Comparison of ENCODE assay signal across 8 mouse cellular contexts in genomic region chr10:111422057-111422456, GRCm38 (mm10). TPM values are rescaled to one million over a fixed set of nuclear protein-coding genes. Genes with fewer than 3 reads are reported as not detected.
A peak's percentile ranks its signal among the peaks of the same experiment; 100 is the strongest.
DNase-seq lines count a peak whose midpoint lies in the region; ATAC-seq lines count a peak whose summit lies in the region.

No protein-coding gene starts in this region.

- H3K4me2 ChIP-seq in neural tube, embryonic 15.5 days, result peak overlapping the region; percentile 3; the same call in 1 of the 2 replicates

- H3K4me3 ChIP-seq in heart, embryonic 10.5 days, result peak overlapping the region; percentile 44
- no peak overlapping the region for H3K4me3 ChIP-seq in neural tube, embryonic 15.5 days (replicated peaks)

- H3K9ac ChIP-seq in neural tube, embryonic 15.5 days (replicated peaks), result no peak overlapping the region

- ATAC-seq in neural tube, embryonic 15.5 days (ENCODE audit: low FRiP score), result no peak

- intact Hi-C loops in left cerebral cortex, postnatal 25 days (cut with DNase I), result loop anchor here (2.0 to 5.0 kb wide), 2 partner anchors 31 to 40 kb away; no protein-coding TSS in a partner anchor

- H3K4me1 ChIP-seq in heart, embryonic 10.5 days, result peaks cover 43% of the 10 kb centered on the region
- H3K4me1 ChIP-seq in neural tube, embryonic 15.5 days, result peaks cover 22% of the 10 kb centered on the region

- 14% methylated on average over 6 of the region's 6 CpGs for WGBS in heart, embryonic 10.5 days
- 7% methylated on average over 6 of the region's 6 CpGs for WGBS in neural tube, embryonic 15.5 days

- H3K9me3 ChIP-seq in heart, embryonic 10.5 days, result no peaks in the 10 kb centered on the region
- no peaks in the 10 kb centered on the region for H3K9me3 ChIP-seq in neural tube, embryonic 15.5 days (replicated peaks)

- H3K27ac ChIP-seq in heart, embryonic 10.5 days, result peak overlapping the region; percentile 75
- no peak overlapping the region for H3K27ac ChIP-seq in neural tube, embryonic 15.5 days (replicated peaks)

- no peak for DNase-seq in heart, embryonic 10.5 days (ENCODE audit: low spot score)
- no peak for DNase-seq in heart, adult 18-20 months
- DNase-seq in embryo, embryonic 9.5 days (ENCODE audit: extremely low spot score), result peak; percentile 42
- peak; percentile 24 for DNase-seq in liver
- DNase-seq in layer of hippocampus, adult 8-10 months (ENCODE audit: low spot score in 2 of 2), result no peak
- no peak for DNase-seq in left cerebral cortex, postnatal 25 days (ENCODE audit: low spot score in 2 of 2)
- no peak for DNase-seq in kidney, adult 18-20 months

- H3K27me3 ChIP-seq in heart, embryonic 10.5 days (ENCODE audit: insufficient read depth, poor library complexity, severe bottlenecking), result no peaks in the 10 kb centered on the region
- H3K27me3 ChIP-seq in neural tube, embryonic 15.5 days (replicated peaks), result no peaks in the 10 kb centered on the region

- no peaks in the 10 kb centered on the region for H3K36me3 ChIP-seq in heart, embryonic 10.5 days
- no peaks in the 10 kb centered on the region for H3K36me3 ChIP-seq in neural tube, embryonic 15.5 days

RNA-seq across cellular contexts. Expression of gene Nap1l1, which starts 51.0 kb away (rescaled TPM):
- 190 and 243 TPM in 2 replicates for polyA plus RNA-seq in heart, embryonic 10.5 days (2016; fragmentation: Nextera tagmentation; extraction: Ambion mirVana)
- total RNA-seq in heart, adult 18-20 months (2021), result 10 to 100 TPM; 66.8 to 72.3 TPM
- polyA plus RNA-seq in neural tube, embryonic 15.5 days (2015; fragmentation: Nextera tagmentation; extraction: Ambion mirVana), result 162 and 180 TPM in 2 replicates
- 100 to 1,000 TPM; 154 to 164 (median 156) TPM for total RNA-seq in layer of hippocampus, adult 8-10 months (2022)
- total RNA-seq in left cerebral cortex, postnatal 25 days (2021), result 100 to 1,000 TPM; 223 to 236 TPM

Comparison
In these comparisons a context has a peak if more than half of its experiments do, and no peak if none do; other contexts are left out.
1. DNase-seq: peak in embryo, embryonic 9.5 days (single experiment) and liver (single experiment); none in heart, embryonic 10.5 days (single experiment), heart, adult 18-20 months (0 of 2), layer of hippocampus, adult 8-10 months (0 of 2), left cerebral cortex, postnatal 25 days (0 of 2) and kidney, adult 18-20 months (single experiment).